Mouse (Mus musculus): ENCODE measurements around the gene Dnah9.

Gene Dnah9

GRCm38 (mm10) chr11:66167801-66168651 lies at the start of gene Dnah9:
Dnah9 (minus strand) TSS chr11:66168551.
- DNase-seq (ENCODE audit: low read depth, low spot score): peak; percentile 94

GRCm38 (mm10) chr11:66188627-66189287 lies 20.4 kb upstream of the Dnah9 start:
- peak; percentile 63 for DNase-seq (ENCODE audit: low read depth, low spot score)

GRCm38 (mm10) chr11:66188146-66188545 lies 19.8 kb upstream of the Dnah9 start:
- peak; percentile 14 for DNase-seq (ENCODE audit: low read depth, low spot score)

GRCm38 (mm10) chr11:66177781-66178180 lies 9.4 kb upstream of the Dnah9 start:
- DNase-seq (ENCODE audit: low read depth, low spot score): peak; percentile 27

- peak; percentile 49 for DNase-seq (ENCODE audit: low read depth, low spot score)
Observed at GRCm38 (mm10) chr11:66164022-66164421, 4.3 kb downstream of the Dnah9 start.

- DNase-seq (ENCODE audit: low read depth, low spot score): no peak
Observed at GRCm38 (mm10) chr11:66140631-66141252, 27.6 kb downstream of the Dnah9 start.

- peak; percentile 20 for DNase-seq (ENCODE audit: low read depth, low spot score)
Observed at GRCm38 (mm10) chr11:66134826-66135225, 33.5 kb downstream of the Dnah9 start.

- DNase-seq (ENCODE audit: low read depth, low spot score): no peak
Observed at GRCm38 (mm10) chr11:66126150-66126549, 42.2 kb downstream of the Dnah9 start.

- DNase-seq (ENCODE audit: low read depth, low spot score): no peak
Observed at GRCm38 (mm10) chr11:66124496-66124895, 43.9 kb downstream of the Dnah9 start.

GRCm38 (mm10) chr11:66122017-66122416 lies 46.3 kb downstream of the Dnah9 start:
- peak; percentile 72 for DNase-seq (ENCODE audit: low read depth, low spot score)

- DNase-seq (ENCODE audit: low read depth, low spot score): no peak
Observed at GRCm38 (mm10) chr11:66083663-66084254, 84.6 kb downstream of the Dnah9 start.

- DNase-seq (ENCODE audit: low read depth, low spot score): peak; percentile 71
Observed at GRCm38 (mm10) chr11:66072921-66073320, 95.4 kb downstream of the Dnah9 start.

- DNase-seq (ENCODE audit: low read depth, low spot score): no peak
Observed at GRCm38 (mm10) chr11:66058956-66059355, 109.4 kb downstream of the Dnah9 start.

- DNase-seq (ENCODE audit: low read depth, low spot score): no peak
Observed at GRCm38 (mm10) chr11:66051294-66051693, 117.1 kb downstream of the Dnah9 start.

- DNase-seq (ENCODE audit: low read depth, low spot score): peak; percentile 6
Observed at GRCm38 (mm10) chr11:66049146-66049545, 119.2 kb downstream of the Dnah9 start.

- peak; percentile 42 for DNase-seq (ENCODE audit: low read depth, low spot score)
Observed at GRCm38 (mm10) chr11:66046594-66047193, 121.7 kb downstream of the Dnah9 start.

- DNase-seq (ENCODE audit: low read depth, low spot score): no peak
Observed at GRCm38 (mm10) chr11:66043635-66044034, 124.7 kb downstream of the Dnah9 start.

GRCm38 (mm10) chr11:66042531-66042930 lies 125.8 kb downstream of the Dnah9 start:
- DNase-seq (ENCODE audit: low read depth, low spot score): no peak

- no peak for DNase-seq (ENCODE audit: low read depth, low spot score)
Observed at GRCm38 (mm10) chr11:66025728-66026127, 142.6 kb downstream of the Dnah9 start.

- no peak for DNase-seq (ENCODE audit: low read depth, low spot score)
Observed at GRCm38 (mm10) chr11:65975871-65976270, 192.5 kb downstream of the Dnah9 start.

GRCm38 (mm10) chr11:65930796-65931195 lies 237.6 kb downstream of the Dnah9 start:
- DNase-seq (ENCODE audit: low read depth, low spot score): peak; percentile 78

GRCm38 (mm10) chr11:65930359-65930758 lies 238.0 kb downstream of the Dnah9 start:
- DNase-seq (ENCODE audit: low read depth, low spot score): peak; percentile 54
